Mouse (Mus musculus) layer of hippocampus, adult 2 months (tissue): ENCODE results near the gene Sdc4. TPM values are rescaled to one million over a fixed set of nuclear protein-coding genes. Genes with fewer than 3 reads are reported as not detected.

Source experiments
- DNase-seq, 2 experiments: peaks; one replicate each; pipeline ENCODE4 v3.0.0; 2022; ENCODE audit warnings: low spot score in 2 of 2
- H3K27ac ChIP-seq: fragments of 200-600 bp; 2 replicates; pipeline ENCODE4 v1.8.1; 2022
- H3K4me3 ChIP-seq: fragments of 200-600 bp; 2 replicates; pipeline ENCODE4 v1.8.1; 2022; ENCODE audit warnings: mild to moderate bottlenecking
- CTCF ChIP-seq: fragments of 200-600 bp; conservative IDR thresholded peaks from 2 replicates; pipeline ENCODE4 v1.8.1; 2022; ENCODE audit warnings: antibody characterized with exemption, mild to moderate bottlenecking, moderate library complexity
- total RNA-seq, 2 experiments: library from RNA; stranded (reverse); gene quantifications; 2 replicates each; pipeline ENCODE4 v1.2.3; 2021

The Sdc4 gene
- total RNA-seq, 2 experiments from 2014 or later, result 122 to 137 TPM

GRCm38 (mm10) chr2:164377478-164378426 is 65.9 kb downstream of the Sdc4 start:
- H3K27ac ChIP-seq, result no peak overlapping the region
- no peak for DNase-seq
- no peak overlapping the region for H3K4me3 ChIP-seq
- no peak for TF ChIP-seq CTCF

Other genes with a start within 250 kb of the Sdc4 start
- not detected for gene Wfdc15a, start 243.8 kb downstream of the Sdc4 start, total RNA-seq
- not detected for gene Wfdc15b, start 222.2 kb downstream of the Sdc4 start, total RNA-seq
- not detected for gene Svs2, start 205.4 kb downstream of the Sdc4 start, total RNA-seq
- gene Svs3b, start 187.2 kb downstream of the Sdc4 start, total RNA-seq, result not detected
- gene Svs4, start 165.4 kb downstream of the Sdc4 start, total RNA-seq, result not detected
- not detected for gene Svs3a, start 154.6 kb downstream of the Sdc4 start, total RNA-seq
- gene Svs6, start 127.1 kb downstream of the Sdc4 start, total RNA-seq, result not detected
- gene Svs5, start 111.1 kb downstream of the Sdc4 start, total RNA-seq, result not detected
- gene Slpi, start 54.8 kb downstream of the Sdc4 start, total RNA-seq, result 1 to 10 TPM in 1 of 2 experiments, not detected in 1; 1.8 TPM
- gene Rbpjl, start 40.7 kb downstream of the Sdc4 start, total RNA-seq, result under 1 TPM; 0.07 to 0.46 TPM
- 10 to 100 TPM; 10.3 to 11.2 TPM for gene Matn4, start 38.7 kb downstream of the Sdc4 start, total RNA-seq
- 10 to 100 TPM; 40.8 to 41.0 TPM for gene Sys1, start 13.1 kb upstream of the Sdc4 start, total RNA-seq
- gene Gm20458, start 17.1 kb upstream of the Sdc4 start, total RNA-seq, result 1 to 10 TPM; 6.2 to 6.9 TPM
- gene Trp53tg5, start 29.8 kb upstream of the Sdc4 start, total RNA-seq, result not detected
- gene Dbndd2, start 42.2 kb upstream of the Sdc4 start, total RNA-seq, result 100 to 1,000 TPM; 111 to 112 TPM
- 10 to 100 TPM; 79.3 to 84.1 TPM for gene Pigt, start 53.6 kb upstream of the Sdc4 start, total RNA-seq
- gene Wfdc2, start 118.5 kb upstream of the Sdc4 start, total RNA-seq, result not detected
- not detected for gene Spint3, start 129.6 kb upstream of the Sdc4 start, total RNA-seq
- not detected for gene Wfdc6a, start 141.6 kb upstream of the Sdc4 start, total RNA-seq
- gene Eppin, start 149.7 kb upstream of the Sdc4 start, total RNA-seq, result not detected
- not detected for gene Wfdc6b, start 169.6 kb upstream of the Sdc4 start, total RNA-seq
- gene Wfdc8, start 169.7 kb upstream of the Sdc4 start, total RNA-seq, result not detected
- not detected for gene Wfdc16, start 194.9 kb upstream of the Sdc4 start, total RNA-seq
- not detected for gene Wfdc10, start 212.2 kb upstream of the Sdc4 start, total RNA-seq
- not detected for gene Wfdc9, start 212.7 kb upstream of the Sdc4 start, total RNA-seq
- not detected for gene Wfdc11, start 230.2 kb upstream of the Sdc4 start, total RNA-seq
- not detected for gene Wfdc13, start 241.2 kb upstream of the Sdc4 start, total RNA-seq